In the genomic region with DNA sequence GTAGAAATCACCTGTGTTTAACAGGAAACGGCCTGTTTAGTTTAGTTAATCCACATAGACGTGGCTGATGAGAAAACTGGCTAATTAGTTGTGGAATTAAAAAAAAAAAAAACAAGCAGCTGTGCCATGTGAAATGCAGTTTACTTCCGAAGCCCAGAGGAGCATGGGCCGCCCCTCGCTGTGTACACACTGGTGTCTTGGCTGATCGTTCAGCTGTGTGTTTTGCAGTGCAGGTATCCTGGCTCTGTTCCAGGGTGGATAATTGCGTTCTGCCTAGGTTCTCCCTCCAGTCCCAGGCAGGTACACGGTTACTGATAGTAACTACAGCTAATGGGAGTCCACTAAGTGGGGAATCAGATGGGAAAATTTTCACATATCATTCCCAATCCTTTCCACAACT, we compare ENCODE assay signal across 26 mouse cellular contexts.
DNase-seq lines count a peak whose midpoint lies in the region; ATAC-seq and TF ChIP-seq lines count a peak whose summit lies in the region.
"Had no signal": no experiment of that assay in that cellular context is flagged by ENCODE, and none has a peak within 500 bp of the region (broad histone marks: within the 10 kb centered on the region; RNA-seq: fewer than 3 reads in every experiment).

No protein-coding gene starts in this region.

- no peak overlapping the region for H3K27ac ChIP-seq in hindbrain, embryonic 15.5 days (replicated peaks)
- no peak overlapping the region for H3K27ac ChIP-seq in hindbrain, embryonic 10.5 days
- H3K27ac ChIP-seq in lung, embryonic 14.5 days (ENCODE audit: low read depth) = no peak overlapping the region
- no peak overlapping the region for H3K27ac ChIP-seq in neural tube, embryonic 15.5 days (replicated peaks)
- H3K27ac ChIP-seq: forebrain, embryonic 13.5 days; liver, embryonic 14.5 days; lung, embryonic 15.5 days; midbrain, embryonic 10.5 days; stomach, postnatal 0 days had no signal

- no peak for TF ChIP-seq CTCF in lung, embryonic 14.5 days (IDR thresholded peaks at IDR 0.05; ENCODE audit: low read depth)
- TF ChIP-seq CTCF in lung, adult 2 months (IDR thresholded peaks at IDR 0.05; ENCODE audit: insufficient read depth, low read length) = no peak

- no peaks in the 10 kb centered on the region for H3K36me3 ChIP-seq in hindbrain, embryonic 15.5 days
- no peaks in the 10 kb centered on the region for H3K36me3 ChIP-seq in hindbrain, embryonic 10.5 days
- no peaks in the 10 kb centered on the region for H3K36me3 ChIP-seq in lung, embryonic 14.5 days (ENCODE audit: insufficient read depth)
- no peaks in the 10 kb centered on the region for H3K36me3 ChIP-seq in neural tube, embryonic 15.5 days
- H3K36me3 ChIP-seq: G1E; heart, embryonic 12.5 days; lung, embryonic 15.5 days; midbrain, embryonic 10.5 days had no signal

- H3K4me3 ChIP-seq in hindbrain, embryonic 15.5 days = no peak overlapping the region
- H3K4me3 ChIP-seq in hindbrain, embryonic 10.5 days = no peak overlapping the region
- H3K4me3 ChIP-seq in lung, embryonic 14.5 days (ENCODE audit: low read depth, low read length) = no peak overlapping the region
- no peak overlapping the region for H3K4me3 ChIP-seq in lung, adult 2 months (replicated peaks; ENCODE audit: extremely low read depth, low read depth, low read length)
- H3K4me3 ChIP-seq in neural tube, embryonic 15.5 days (replicated peaks) = no peak overlapping the region
- H3K4me3 ChIP-seq: forebrain, embryonic 13.5 days; heart, embryonic 12.5 days; lung, embryonic 15.5 days; midbrain, embryonic 10.5 days had no signal

- WGBS in hindbrain, embryonic 15.5 days = 43% methylated on average over 8 of the region's 8 CpGs
- WGBS in hindbrain, embryonic 10.5 days = 83% methylated on average over 8 of the region's 8 CpGs
- 43% methylated on average over 8 of the region's 8 CpGs for WGBS in lung, embryonic 14.5 days
- 39% methylated on average over 8 of the region's 8 CpGs for WGBS in lung, adult 2 months
- WGBS in neural tube, embryonic 15.5 days = 41% methylated on average over 8 of the region's 8 CpGs

- no peaks in the 10 kb centered on the region for H3K4me1 ChIP-seq in hindbrain, embryonic 15.5 days (replicated peaks)
- 0 out of 2 replicates have a peak, but pooled peaks cover 2% of the 10 kb centered on the region for H3K4me1 ChIP-seq in hindbrain, embryonic 10.5 days (replicated peaks)
- H3K4me1 ChIP-seq in lung, embryonic 14.5 days (ENCODE audit: insufficient read depth) = no peaks in the 10 kb centered on the region
- no peaks in the 10 kb centered on the region for H3K4me1 ChIP-seq in lung, adult 2 months (ENCODE audit: control insufficient read depth, insufficient read depth, low read length)
- H3K4me1 ChIP-seq in neural tube, embryonic 15.5 days = peaks cover 13% of the 10 kb centered on the region; the same call in 1 of the 2 replicates
- H3K4me1 ChIP-seq: heart, embryonic 12.5 days; lung, embryonic 15.5 days; midbrain, embryonic 10.5 days had no signal

- H3K9ac ChIP-seq in hindbrain, embryonic 15.5 days = no peak overlapping the region
- no peak overlapping the region for H3K9ac ChIP-seq in lung, embryonic 14.5 days
- H3K9ac ChIP-seq in neural tube, embryonic 15.5 days (replicated peaks) = no peak overlapping the region
- H3K9ac ChIP-seq: forebrain, embryonic 13.5 days; heart, embryonic 12.5 days; liver, embryonic 14.5 days; lung, embryonic 15.5 days had no signal

- no peak for TF ChIP-seq POLR2A in lung, adult 2 months (IDR thresholded peaks at IDR 0.05; ENCODE audit: borderline replicate concordance, extremely low read depth, low read depth, low read length)

- H3K9me3 ChIP-seq in hindbrain, embryonic 15.5 days = no peaks in the 10 kb centered on the region
- H3K9me3 ChIP-seq in hindbrain, embryonic 10.5 days = no peaks in the 10 kb centered on the region
- no peaks in the 10 kb centered on the region for H3K9me3 ChIP-seq in lung, embryonic 14.5 days (ENCODE audit: low read depth, low read length)
- no peaks in the 10 kb centered on the region for H3K9me3 ChIP-seq in neural tube, embryonic 15.5 days (replicated peaks)
- H3K9me3 ChIP-seq: forebrain, embryonic 13.5 days; G1E; heart, embryonic 12.5 days; lung, embryonic 15.5 days; midbrain, embryonic 10.5 days had no signal

- 0 out of 2 replicates have a peak, but pooled peaks cover 2% of the 10 kb centered on the region for H3K27me3 ChIP-seq in hindbrain, embryonic 15.5 days
- H3K27me3 ChIP-seq in hindbrain, embryonic 10.5 days (ENCODE audit: insufficient read depth, poor library complexity, severe bottlenecking) = no peaks in the 10 kb centered on the region
- no peaks in the 10 kb centered on the region for H3K27me3 ChIP-seq in lung, embryonic 14.5 days (ENCODE audit: insufficient read depth, low read length)
- H3K27me3 ChIP-seq in neural tube, embryonic 15.5 days (replicated peaks) = no peaks in the 10 kb centered on the region
- H3K27me3 ChIP-seq: forebrain, embryonic 13.5 days; heart, embryonic 12.5 days; lung, embryonic 15.5 days had no signal

- ATAC-seq in hindbrain, embryonic 15.5 days (ENCODE audit: low FRiP score, low read depth) = 0 out of 2 replicates have a peak, but pooled peaks have one; percentile 34
- ATAC-seq in lung, embryonic 14.5 days (ENCODE audit: insufficient read depth) = no peak
- peak; percentile 70 for ATAC-seq in neural tube, embryonic 15.5 days (ENCODE audit: low FRiP score)
- ATAC-seq: forebrain, embryonic 13.5 days had no signal

- no peak overlapping the region for H3K4me2 ChIP-seq in hindbrain, embryonic 15.5 days
- H3K4me2 ChIP-seq in lung, embryonic 14.5 days = no peak overlapping the region
- no peak overlapping the region for H3K4me2 ChIP-seq in neural tube, embryonic 15.5 days
- H3K4me2 ChIP-seq: forebrain, embryonic 13.5 days; heart, embryonic 12.5 days; lung, embryonic 15.5 days had no signal

- peak; percentile 20 to 41 for DNase-seq in cerebellum, postnatal 14 days
- no peak for DNase-seq in cerebellum, adult 9-10 months
- DNase-seq in hindbrain, embryonic 10.5 days (ENCODE audit: low spot score) = no peak
- peak; percentile 6 for DNase-seq in lung, embryonic 14.5 days
- DNase-seq in lung, adult 2 months = no peak
- DNase-seq: adrenal gland, adult 8-10 months; cerebellum, adult 9-11 months; gastrocnemius, postnatal 25 days; heart, adult 18-20 months; heart, postnatal 4 days; kidney, adult 8-10 months; kidney, postnatal 10 days; layer of hippocampus, adult 9-11 months; liver; right cerebral cortex, adult 18-20 months; thymus, adult 18-20 months; thymus, postnatal 25 days had no signal

Comparison
In these comparisons a context has a peak if more than half of its experiments do, and no peak if none do; other contexts are left out.
1. DNase-seq: peak in cerebellum, postnatal 14 days (2 of 2) and lung, embryonic 14.5 days (single experiment); none in cerebellum, adult 9-10 months (single experiment), hindbrain, embryonic 10.5 days (single experiment) and lung, adult 2 months (single experiment).